In genomic region chr4:129271991-129272755, GRCm38 (mm10) we compare ENCODE assay signal across 9 mouse cellular contexts. TPM values are rescaled to one million over a fixed set of nuclear protein-coding genes. Genes with fewer than 3 reads are reported as not detected.
A peak's percentile ranks its signal among the peaks of the same experiment; 100 is the strongest.
DNase-seq lines count a peak whose midpoint lies in the region; ATAC-seq and TF ChIP-seq lines count a peak whose summit lies in the region.
"Had no signal": no experiment of that assay in that cellular context is flagged by ENCODE, and none has a peak within 500 bp of the region (broad histone marks: within the 10 kb centered on the region; RNA-seq: fewer than 3 reads in every experiment).

No protein-coding gene starts in this region.

- H3K9ac ChIP-seq in hindbrain, embryonic 16.5 days (ENCODE audit: low read depth, low read length): no peak overlapping the region
- no peak overlapping the region for H3K9ac ChIP-seq in hindbrain, postnatal 0 days (replicated peaks; ENCODE audit: low read length)

- H3K4me3 ChIP-seq in hindbrain, embryonic 16.5 days (ENCODE audit: low read length): no peak overlapping the region
- H3K4me3 ChIP-seq in hindbrain, postnatal 0 days (ENCODE audit: low read length): no peak overlapping the region
- H3K4me3 ChIP-seq in embryonic facial prominence, embryonic 10.5 days: peak overlapping the region; percentile 11; the same call in 1 of the 2 replicates
- peak overlapping the region; percentile 50 for H3K4me3 ChIP-seq in small intestine, adult 2 months (ENCODE audit: low read depth, low read length)
- H3K4me3 ChIP-seq in forebrain, embryonic 10.5 days: no peak overlapping the region
- H3K4me3 ChIP-seq: midbrain, embryonic 10.5 days had no signal

- ATAC-seq in hindbrain, embryonic 16.5 days: 0 out of 2 replicates have a peak, but pooled peaks have one; percentile 11
- ATAC-seq in hindbrain, postnatal 0 days: no peak

- no peaks in the 10 kb centered on the region for H3K27me3 ChIP-seq in hindbrain, embryonic 16.5 days (replicated peaks; ENCODE audit: control insufficient read depth, insufficient read depth, low read length)
- no peaks in the 10 kb centered on the region for H3K27me3 ChIP-seq in hindbrain, postnatal 0 days (ENCODE audit: insufficient read depth, low read length)
- H3K27me3 ChIP-seq in embryonic facial prominence, embryonic 10.5 days (replicated peaks; ENCODE audit: low read depth, poor library complexity, severe bottlenecking): no peaks in the 10 kb centered on the region
- no peaks in the 10 kb centered on the region for H3K27me3 ChIP-seq in small intestine, adult 2 months (ENCODE audit: control insufficient read depth, insufficient read depth, low read length)
- H3K27me3 ChIP-seq in forebrain, embryonic 10.5 days (ENCODE audit: poor library complexity, severe bottlenecking): no peaks in the 10 kb centered on the region; the same call in 1 of the 2 replicates

- H3K36me3 ChIP-seq in hindbrain, embryonic 16.5 days (ENCODE audit: control insufficient read depth, insufficient read depth, low read length): no peaks in the 10 kb centered on the region
- H3K36me3 ChIP-seq in hindbrain, postnatal 0 days (ENCODE audit: insufficient read depth, low read length): no peaks in the 10 kb centered on the region
- no peaks in the 10 kb centered on the region for H3K36me3 ChIP-seq in embryonic facial prominence, embryonic 10.5 days (replicated peaks)
- H3K36me3 ChIP-seq in small intestine, adult 2 months (ENCODE audit: control insufficient read depth, insufficient read depth, low read length): no peaks in the 10 kb centered on the region
- H3K36me3 ChIP-seq in forebrain, embryonic 10.5 days (replicated peaks): no peaks in the 10 kb centered on the region
- H3K36me3 ChIP-seq: midbrain, embryonic 10.5 days had no signal

- DNase-seq in hindbrain, postnatal 0 days (ENCODE audit: low spot score): no peak
- DNase-seq in embryonic facial prominence, embryonic 10.5 days (ENCODE audit: low spot score): peak; percentile 49
- DNase-seq in kidney, postnatal 25 days: peak; percentile 84 to 95
- DNase-seq in adrenal gland, adult 8-10 months: no peak
- DNase-seq in cerebellum, postnatal 4 days (ENCODE audit: low spot score in 2 of 2): no peak
- no peak for DNase-seq in forebrain, embryonic 10.5 days (ENCODE audit: extremely low spot score, low spot score)

- no peak overlapping the region for H3K4me2 ChIP-seq in hindbrain, embryonic 16.5 days (ENCODE audit: low read length)
- no peak overlapping the region for H3K4me2 ChIP-seq in hindbrain, postnatal 0 days (ENCODE audit: low read depth, low read length)

- WGBS in hindbrain, embryonic 16.5 days: 29% methylated on average over 15 of the region's 15 CpGs
- WGBS in hindbrain, postnatal 0 days: 30% methylated on average over 15 of the region's 15 CpGs
- WGBS in embryonic facial prominence, embryonic 10.5 days: 16% methylated on average over 15 of the region's 15 CpGs
- 10% methylated on average over 15 of the region's 15 CpGs for WGBS in small intestine, adult 2 months
- WGBS in forebrain, embryonic 10.5 days: 16% methylated on average over 15 of the region's 15 CpGs

- no peak overlapping the region for H3K27ac ChIP-seq in hindbrain, embryonic 16.5 days (ENCODE audit: low read depth, low read length)
- H3K27ac ChIP-seq in hindbrain, postnatal 0 days: no peak overlapping the region
- no peak overlapping the region for H3K27ac ChIP-seq in embryonic facial prominence, embryonic 10.5 days (replicated peaks)
- H3K27ac ChIP-seq in small intestine, adult 2 months (ENCODE audit: insufficient read depth, low read depth, low read length): peak overlapping the region; percentile 95
- H3K27ac ChIP-seq in forebrain, embryonic 10.5 days: no peak overlapping the region
- H3K27ac ChIP-seq: midbrain, embryonic 10.5 days had no signal

- H3K9me3 ChIP-seq in hindbrain, embryonic 16.5 days (ENCODE audit: control insufficient read depth, low read length): no peaks in the 10 kb centered on the region
- H3K9me3 ChIP-seq in hindbrain, postnatal 0 days (ENCODE audit: low read length): no peaks in the 10 kb centered on the region
- no peaks in the 10 kb centered on the region for H3K9me3 ChIP-seq in embryonic facial prominence, embryonic 10.5 days
- no peaks in the 10 kb centered on the region for H3K9me3 ChIP-seq in forebrain, embryonic 10.5 days
- H3K9me3 ChIP-seq: midbrain, embryonic 10.5 days had no signal

- H3K4me1 ChIP-seq in hindbrain, embryonic 16.5 days (ENCODE audit: control insufficient read depth, insufficient read depth, low read depth, low read length): 0 out of 2 replicates have a peak, but pooled peaks cover 2% of the 10 kb centered on the region
- 0 out of 2 replicates have a peak, but pooled peaks cover 3% of the 10 kb centered on the region for H3K4me1 ChIP-seq in hindbrain, postnatal 0 days (ENCODE audit: insufficient read depth, low read length)
- no peaks in the 10 kb centered on the region for H3K4me1 ChIP-seq in embryonic facial prominence, embryonic 10.5 days
- peaks cover 11% of the 10 kb centered on the region; the same call in 1 of the 2 replicates for H3K4me1 ChIP-seq in small intestine, adult 2 months (ENCODE audit: control insufficient read depth, insufficient read depth, insufficient read length, low read length)
- H3K4me1 ChIP-seq in forebrain, embryonic 10.5 days: peaks cover 13% of the 10 kb centered on the region

- peak; percentile 87; the same call in 1 of the 2 replicates for TF ChIP-seq POLR2A in small intestine, adult 2 months (IDR thresholded peaks at IDR 0.05; ENCODE audit: low read depth, low read length)

- no peak for TF ChIP-seq CTCF in hindbrain, postnatal 0 days (IDR thresholded peaks at IDR 0.05; ENCODE audit: low read depth)
- TF ChIP-seq CTCF in small intestine, adult 2 months (IDR thresholded peaks at IDR 0.05; ENCODE audit: extremely low read depth, insufficient read length, insufficient replicate concordance, low read depth, low read length): no peak

RNA-seq across cellular contexts. Expression of gene C77080, which starts 11.0 kb away (rescaled TPM):
- polyA plus RNA-seq in hindbrain, embryonic 16.5 days (2015; fragmentation: Nextera tagmentation; extraction: Ambion mirVana): 7.0 and 10.8 TPM in 2 replicates
- total RNA-seq in hindbrain, postnatal 0 days (2014; rRNA removed): 23.1 and 29.0 TPM in 2 replicates
- 4.9 and 5.3 TPM in 2 replicates for polyA plus RNA-seq in hindbrain, postnatal 0 days (2015; fragmentation: Nextera tagmentation; extraction: Ambion mirVana)
- 3.3 and 3.5 TPM in 2 replicates for polyA plus RNA-seq in embryonic facial prominence, embryonic 10.5 days (2016; fragmentation: Nextera tagmentation; extraction: Ambion mirVana)
- polyA plus RNA-seq in small intestine, adult 2 months (2012; rRNA removed): 102 and 267 TPM in 2 replicates
- 10 to 100 TPM; 23.9 to 44.8 (median 34.4) TPM for total RNA-seq in adrenal gland, adult 8-10 months (2022)
- 3.3 and 3.9 TPM in 2 replicates for polyA plus RNA-seq in forebrain, embryonic 10.5 days (2016; fragmentation: Nextera tagmentation; extraction: Ambion mirVana)

RNA-seq across cellular contexts. Expression of gene Sync, which starts 15.2 kb away (rescaled TPM):
- polyA plus RNA-seq in hindbrain, embryonic 16.5 days (2015; fragmentation: Nextera tagmentation; extraction: Ambion mirVana): 1.7 and 1.9 TPM in 2 replicates
- total RNA-seq in hindbrain, postnatal 0 days (2014; rRNA removed): 1.9 and 3.3 TPM in 2 replicates
- 1.9 and 2.0 TPM in 2 replicates for polyA plus RNA-seq in hindbrain, postnatal 0 days (2015; fragmentation: Nextera tagmentation; extraction: Ambion mirVana)
- polyA plus RNA-seq in embryonic facial prominence, embryonic 10.5 days (2016; fragmentation: Nextera tagmentation; extraction: Ambion mirVana): 0.48 and 0.71 TPM in 2 replicates
- polyA plus RNA-seq in small intestine, adult 2 months (2012; rRNA removed): 0.34 and 0.37 TPM in 2 replicates
- 1 to 10 TPM in 3 of 4 experiments, under 1 TPM in 1; 0.73 to 2.5 (median 1.1) TPM for total RNA-seq in adrenal gland, adult 8-10 months (2022)
- polyA plus RNA-seq in forebrain, embryonic 10.5 days (2016; fragmentation: Nextera tagmentation; extraction: Ambion mirVana): 0.41 and 0.50 TPM in 2 replicates

Comparison
In these comparisons a context has a peak if more than half of its experiments do, and no peak if none do; other contexts are left out.
1. H3K4me3 ChIP-seq: peak in embryonic facial prominence, embryonic 10.5 days (single experiment) and small intestine, adult 2 months (single experiment); none in hindbrain, embryonic 16.5 days (single experiment), hindbrain, postnatal 0 days (single experiment) and forebrain, embryonic 10.5 days (single experiment).
2. DNase-seq: peak in embryonic facial prominence, embryonic 10.5 days (single experiment) and kidney, postnatal 25 days (2 of 2); none in hindbrain, postnatal 0 days (single experiment), adrenal gland, adult 8-10 months (single experiment), cerebellum, postnatal 4 days (0 of 2) and forebrain, embryonic 10.5 days (single experiment).